Mouse (Mus musculus): ENCODE data around the gene Ttll5. TPM values are rescaled to one million over a fixed set of nuclear protein-coding genes. Genes with fewer than 3 reads are reported as not detected.

Gene Ttll5
- total and polyA plus RNA-seq, 3 experiments: 7.4 to 18.5 TPM; not detected in 1

- Histone ChIP-seq H3K4me1 (ENCODE audit: control insufficient read depth in 1 of 2, insufficient read depth in 2 of 2, low read length in 2 of 2) (no peaks in the 10 kb centered on the region), H3K36me3 (ENCODE audit: control insufficient read depth in 1 of 2, insufficient read depth in 2 of 2, low read length in 2 of 2) (no peaks in the 10 kb centered on the region; a peak in 1 of 4 replicates), H3K4me3 (ENCODE audit: control insufficient read depth in 1 of 2, insufficient read depth in 1 of 2, low read depth in 2 of 2, low read length in 2 of 2) (no peak overlapping the region), H3K27ac (ENCODE audit: control insufficient read depth, low read depth, low read length) (no peak overlapping the region), H3K9ac (ENCODE audit: control insufficient read depth, low read depth, low read length, poor library complexity, severe bottlenecking) (no peak overlapping the region), H3K27me3 (ENCODE audit: control insufficient read depth in 1 of 2, insufficient read depth in 2 of 2, low read length in 2 of 2) (no peaks in the 10 kb centered on the region), H3K79me2 (ENCODE audit: control insufficient read depth, insufficient read depth, low read length, poor library complexity) (no peaks in the 10 kb centered on the region), H3K9me3 (replicated peaks; ENCODE audit: insufficient read depth, low read length) (no peaks in the 10 kb centered on the region)
- peak; percentile 19 for DNase-seq (ENCODE audit: low read depth, low spot score)
- TF ChIP-seq TCF12 (IDR thresholded peaks at IDR 0.05; ENCODE audit: low read depth, low read length) (no peak), ZNF384 (IDR thresholded peaks at IDR 0.05; ENCODE audit: low read depth, low read length) (no peak), ELF1 (IDR thresholded peaks at IDR 0.05; ENCODE audit: low read depth, low read length) (no peak), ZKSCAN1 (IDR thresholded peaks at IDR 0.05; ENCODE audit: low read depth, low read length) (no peak), MYC (IDR thresholded peaks at IDR 0.05; ENCODE audit: low read depth, low read length) (no peak), NELFE (IDR thresholded peaks at IDR 0.05; ENCODE audit: low read depth, low read length) (no peak)
These were observed 38.1 kb downstream of the Ttll5 start for GRCm38 (mm10) chr12:85862514-85862913.

DNA sequence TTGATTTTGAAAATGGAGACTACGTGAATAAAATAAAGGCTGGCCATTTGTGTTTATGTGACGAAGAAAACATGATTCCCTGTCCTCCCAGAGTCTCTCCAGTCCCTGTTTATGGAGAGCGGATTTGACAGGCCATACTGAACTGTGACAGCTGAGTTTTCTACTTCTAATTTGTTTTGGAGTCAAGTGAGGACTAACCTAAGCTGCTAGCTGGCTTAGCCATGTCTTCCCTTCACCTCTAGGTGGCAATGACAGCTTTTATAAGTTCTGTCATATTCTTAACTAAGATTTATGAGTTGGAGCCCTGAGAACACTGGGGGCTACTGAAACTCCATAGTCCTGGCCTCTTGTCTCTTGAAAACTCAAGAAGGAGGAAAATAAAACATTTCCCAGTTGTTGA is 41.1 kb downstream of the Ttll5 start:
- Histone ChIP-seq H3K9ac (ENCODE audit: control insufficient read depth, low read depth, low read length, poor library complexity, severe bottlenecking) (no peak overlapping the region), H3K4me3 (ENCODE audit: control insufficient read depth in 1 of 2, insufficient read depth in 1 of 2, low read depth in 2 of 2, low read length in 2 of 2) (no peak overlapping the region), H3K27me3 (ENCODE audit: control insufficient read depth in 1 of 2, insufficient read depth in 2 of 2, low read length in 2 of 2) (no peaks in the 10 kb centered on the region), H3K4me1 (ENCODE audit: control insufficient read depth in 1 of 2, insufficient read depth in 2 of 2, low read length in 2 of 2) (no peaks in the 10 kb centered on the region), H3K27ac (ENCODE audit: control insufficient read depth, low read depth, low read length) (no peak overlapping the region), H3K36me3 (ENCODE audit: control insufficient read depth in 1 of 2, insufficient read depth in 2 of 2, low read length in 2 of 2) (no peaks in the 10 kb centered on the region; a peak in 1 of 4 replicates), H3K9me3 (replicated peaks; ENCODE audit: insufficient read depth, low read length) (no peaks in the 10 kb centered on the region), H3K79me2 (ENCODE audit: control insufficient read depth, insufficient read depth, low read length, poor library complexity) (no peaks in the 10 kb centered on the region)
- TF ChIP-seq NELFE (IDR thresholded peaks at IDR 0.05; ENCODE audit: low read depth, low read length) (no peak), ELF1 (IDR thresholded peaks at IDR 0.05; ENCODE audit: low read depth, low read length) (no peak), JUND (IDR thresholded peaks at IDR 0.05; ENCODE audit: low read depth, low read length) (no peak), CHD2 (IDR thresholded peaks at IDR 0.05; ENCODE audit: low read length) (no peak), ZC3H11A (IDR thresholded peaks at IDR 0.05; ENCODE audit: low read depth, low read length) (peak; percentile 22; the same call in 1 of the 2 replicates), GATA1 (IDR thresholded peaks at IDR 0.05; ENCODE audit: low read depth, low read length) (no peak), ZKSCAN1 (IDR thresholded peaks at IDR 0.05; ENCODE audit: low read depth, low read length) (no peak), RAD21 (IDR thresholded peaks at IDR 0.05; ENCODE audit: low read depth, low read length) (peak; percentile 52), CHD1 (IDR thresholded peaks at IDR 0.05; ENCODE audit: low read depth, low read length) (no peak), TBP (IDR thresholded peaks at IDR 0.05; ENCODE audit: low read depth, low read length) (no peak), SMC3 (IDR thresholded peaks at IDR 0.05; ENCODE audit: low read depth, low read length) (peak; percentile 46), CTCF (IDR thresholded peaks at IDR 0.05 in 2 of 3, conservative IDR thresholded peaks at IDR 0.05 in 1 of 3; ENCODE audit: control insufficient read depth in 1 of 3, insufficient read depth in 1 of 3, low read depth in 2 of 3, low read length in 3 of 3, poor library complexity in 1 of 3, severe bottlenecking in 1 of 3) (peak in 2 of 3 experiments; percentile 31 to 54; a peak in 3 of 6 replicates)
- peak; percentile 43 for DNase-seq (ENCODE audit: low read depth, low spot score)

GRCm38 (mm10) chr12:85866624-85867023 is 42.2 kb downstream of the Ttll5 start:
- Histone ChIP-seq H3K9ac (ENCODE audit: control insufficient read depth, low read depth, low read length, poor library complexity, severe bottlenecking) (no peak overlapping the region), H3K79me2 (ENCODE audit: control insufficient read depth, insufficient read depth, low read length, poor library complexity) (no peaks in the 10 kb centered on the region), H3K9me3 (replicated peaks; ENCODE audit: insufficient read depth, low read length) (no peaks in the 10 kb centered on the region), H3K27me3 (ENCODE audit: control insufficient read depth in 1 of 2, insufficient read depth in 2 of 2, low read length in 2 of 2) (no peaks in the 10 kb centered on the region), H3K27ac (ENCODE audit: control insufficient read depth, low read depth, low read length) (no peak overlapping the region), H3K4me3 (ENCODE audit: control insufficient read depth in 1 of 2, insufficient read depth in 1 of 2, low read depth in 2 of 2, low read length in 2 of 2) (no peak overlapping the region), H3K36me3 (ENCODE audit: control insufficient read depth in 1 of 2, insufficient read depth in 2 of 2, low read length in 2 of 2) (no peaks in the 10 kb centered on the region; a peak in 1 of 4 replicates), H3K4me1 (ENCODE audit: control insufficient read depth in 1 of 2, insufficient read depth in 2 of 2, low read length in 2 of 2) (no peaks in the 10 kb centered on the region)
- no peak for TF ChIP-seq ZKSCAN1 (IDR thresholded peaks at IDR 0.05; ENCODE audit: low read depth, low read length)
- TF ChIP-seq USF2 (IDR thresholded peaks at IDR 0.05; ENCODE audit: borderline replicate concordance in 1 of 2, insufficient read depth in 1 of 2, low read depth in 1 of 2, low read length in 2 of 2): no peak
- TF ChIP-seq NRF1 (IDR thresholded peaks at IDR 0.05; ENCODE audit: insufficient read depth, low read depth, low read length, poor library complexity, severe bottlenecking): no peak
- TF ChIP-seq NELFE (IDR thresholded peaks at IDR 0.05; ENCODE audit: low read depth, low read length): no peak
- no peak for TF ChIP-seq ZC3H11A (IDR thresholded peaks at IDR 0.05; ENCODE audit: low read depth, low read length)
- TF ChIP-seq RAD21 (IDR thresholded peaks at IDR 0.05; ENCODE audit: low read depth, low read length): no peak
- no peak for TF ChIP-seq MYB (IDR thresholded peaks at IDR 0.05; ENCODE audit: low read depth, low read length)
- TF ChIP-seq CHD1 (IDR thresholded peaks at IDR 0.05; ENCODE audit: low read depth, low read length): no peak
- no peak for DNase-seq (ENCODE audit: low read depth, low spot score)
